Mouse (Mus musculus): ENCODE data around the gene Gm7971. TPM values are rescaled to one million over a fixed set of nuclear protein-coding genes. Genes with fewer than 3 reads are reported as not detected.
"Not testable (repeated sequence)": the region's sequence is repeated elsewhere in the genome, so short reads cannot be mapped to it uniquely, and the experiment has no call there.

Gm7971 gene
- polyA plus RNA-seq (2015; fragmentation: Nextera tagmentation; extraction: Ambion mirVana): not detected in 2 replicates

DNA sequence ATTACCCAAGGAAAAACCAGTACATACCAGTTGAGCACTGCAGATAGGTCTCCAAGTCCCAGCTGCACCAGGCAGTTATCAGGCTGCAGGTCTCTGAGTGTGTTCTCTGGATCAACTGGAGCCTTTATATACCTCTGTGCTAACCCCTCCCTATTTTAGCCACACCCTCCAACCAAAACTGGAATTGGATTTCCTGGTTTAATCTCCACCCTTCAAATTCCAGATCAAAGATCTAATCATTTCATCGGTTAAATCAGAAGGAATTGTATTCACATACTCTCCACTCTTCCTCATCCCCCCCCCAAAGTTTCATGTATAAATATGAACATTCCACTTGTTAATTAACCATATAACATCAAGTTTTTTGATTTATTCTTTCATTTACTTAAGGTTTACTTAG, at the start of gene Gm7971:
TSS of gene Gm7971 (minus strand) at position 101 of the 400 bp plus-strand sequence.
- not testable (repeated sequence) for H3K27me3 ChIP-seq (ENCODE audit: control insufficient read depth, insufficient read depth, low read length); H3K9ac ChIP-seq (ENCODE audit: low read length); ATAC-seq (replicated peaks; ENCODE audit: extremely low read depth, insufficient read depth, low FRiP score); H3K4me3 ChIP-seq (ENCODE audit: low read length); H3K9me3 ChIP-seq (replicated peaks; ENCODE audit: control insufficient read depth, low read length); H3K27ac ChIP-seq (ENCODE audit: low read length); H3K4me2 ChIP-seq (ENCODE audit: low read depth, low read length); H3K4me1 ChIP-seq (ENCODE audit: control insufficient read depth, insufficient read depth, low read length); H3K36me3 ChIP-seq (ENCODE audit: control insufficient read depth, insufficient read depth)
- no CpG with 5 or more reads among the region's 1 CpGs for WGBS

Other genes with a start within 250 kb of the Gm7971 start
- gene D5Ertd577e, start 138.1 kb downstream of the Gm7971 start, polyA plus RNA-seq (2015; fragmentation: Nextera tagmentation; extraction: Ambion mirVana): not detected in 2 replicates
- not detected in 2 replicates for gene Gm3286, start 84.1 kb downstream of the Gm7971 start, polyA plus RNA-seq (2015; fragmentation: Nextera tagmentation; extraction: Ambion mirVana)
- not detected in 2 replicates for gene Gm7978, start 141.3 kb upstream of the Gm7971 start, polyA plus RNA-seq (2015; fragmentation: Nextera tagmentation; extraction: Ambion mirVana)
- gene Gm7982, start 147.1 kb upstream of the Gm7971 start, polyA plus RNA-seq (2015; fragmentation: Nextera tagmentation; extraction: Ambion mirVana): not detected in 2 replicates
- gene E330014E10Rik, start 181.1 kb upstream of the Gm7971 start, polyA plus RNA-seq (2015; fragmentation: Nextera tagmentation; extraction: Ambion mirVana): not detected in 2 replicates